Mouse (Mus musculus) liver, postnatal 0 days (tissue): Measurements from ENCODE around the gene Raver2.

Experiments
- CTCF ChIP-seq: sonication (generic); IDR thresholded peaks from 2 replicates; pipeline ENCODE4 v1.5.1; 2016; ENCODE audit warnings: antibody characterized with exemption, low read depth
- EP300 ChIP-seq: IDR thresholded peaks from 2 replicates; pipeline ENCODE4 v1.6.1; 2016; ENCODE audit warnings: antibody characterized with exemption, low read depth, mild to moderate bottlenecking

- TF ChIP-seq CTCF (peak; percentile 94), EP300 (no peak)
Measured at GRCm38 (mm10) chr4:101146047-101146745, 77.4 kb downstream of the Raver2 start.
